Mouse (Mus musculus) embryonic stem cell, embryonic (primary cell): ENCODE results near the gene Lyl1.

ENCODE experiments used
- CTCF ChIA-PET, 4 experiments: fragments of 300-600 bp in 2 of 4; fragments of 350-600 bp in 2 of 4; sonication (Branson Sonifier 250); formaldehyde crosslinking; loops; one replicate each; lab custom pipeline; 2022; ENCODE audit warnings: inconsistent platforms in 2 of 4; lab: Charles Lee
- POLR2A ChIA-PET, 4 experiments: fragments of 300-600 bp in 2 of 4; fragments of 350-600 bp in 2 of 4; sonication (Branson Sonifier 250); formaldehyde crosslinking; loops; one replicate each; lab custom pipeline; 2022; ENCODE audit warnings: antibody characterized with exemption in 4 of 4, inconsistent platforms in 1 of 4; lab: Charles Lee

The Lyl1 gene

GRCm38 (mm10) chr8:84715893-84716468 lies 14.7 kb downstream of the Lyl1 start:
- POLR2A ChIA-PET, result interaction anchor here in 1 of 4 experiments (1.7 kb wide), 1 partner anchor 14 kb away, joined by 4 read pairs; no protein-coding TSS in a partner anchor
- CTCF ChIA-PET, result interaction anchor here in 1 of 4 experiments (1.0 kb wide), 1 partner anchor 100 kb away, joined by 3 read pairs; no protein-coding TSS in a partner anchor

DNA sequence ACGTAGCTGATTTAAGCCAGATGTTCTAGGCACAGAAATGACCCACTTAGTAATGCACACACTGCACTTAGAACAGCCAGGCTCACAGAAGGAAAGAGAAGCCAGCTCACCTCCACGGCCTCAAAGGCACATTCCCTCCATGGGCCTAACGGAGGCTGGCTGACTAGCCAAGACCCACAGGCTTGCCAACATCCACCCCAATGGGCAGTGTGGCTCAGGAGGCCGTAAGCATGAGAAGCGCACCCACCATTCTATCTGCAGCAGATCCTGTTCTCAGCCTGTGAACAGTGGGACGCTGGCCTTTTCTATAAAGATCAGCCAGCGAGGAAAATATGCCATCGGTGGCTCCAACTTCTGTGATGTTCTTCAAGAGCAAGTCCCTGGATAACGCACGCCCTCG lies 15.5 kb downstream of the Lyl1 start:
- ChIA-PET POLR2A (interaction anchor here in 1 of 4 experiments (0.6 to 1.7 kb wide), 4 partner anchors 13 to 29 kb away, joined by 3 to 4 read pairs (median 3); partner anchors contain the start of gene Nacc1), CTCF (interaction anchor here in 1 of 4 experiments (0.5 to 1.0 kb wide), 2 partner anchors 99 to 101 kb away, joined by 3 to 5 read pairs; no protein-coding TSS in a partner anchor)

DNA sequence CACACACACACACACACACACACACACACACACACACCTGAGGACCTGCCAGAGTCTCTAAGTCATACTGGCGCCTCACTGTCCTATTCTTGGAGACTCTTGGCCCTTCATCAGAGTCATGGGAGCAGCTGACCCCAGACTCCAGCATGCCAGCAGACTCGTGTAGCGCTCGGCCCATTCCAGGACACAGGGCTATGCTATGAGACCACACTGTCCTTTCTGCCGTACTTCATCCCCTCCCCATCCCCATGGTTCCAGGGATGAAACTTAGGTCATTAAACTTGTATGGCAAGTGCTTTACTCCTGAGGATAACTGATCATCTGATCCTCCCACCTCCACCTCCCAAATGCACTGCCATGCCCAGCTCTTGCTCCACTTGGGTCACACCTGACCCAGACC lies 17.2 kb downstream of the Lyl1 start:
- POLR2A ChIA-PET, result interaction anchor here in 3 of 4 experiments (0.6 to 1.9 kb wide), 6 partner anchors 8 to 100 kb away, joined by 3 to 6 read pairs (median 4); no protein-coding TSS in a partner anchor
- CTCF ChIA-PET, result interaction anchor here (0.5 to 1.8 kb wide), 9 partner anchors 9 to 173 kb away, joined by 3 to 8 read pairs (median 4); no protein-coding TSS in a partner anchor

DNA sequence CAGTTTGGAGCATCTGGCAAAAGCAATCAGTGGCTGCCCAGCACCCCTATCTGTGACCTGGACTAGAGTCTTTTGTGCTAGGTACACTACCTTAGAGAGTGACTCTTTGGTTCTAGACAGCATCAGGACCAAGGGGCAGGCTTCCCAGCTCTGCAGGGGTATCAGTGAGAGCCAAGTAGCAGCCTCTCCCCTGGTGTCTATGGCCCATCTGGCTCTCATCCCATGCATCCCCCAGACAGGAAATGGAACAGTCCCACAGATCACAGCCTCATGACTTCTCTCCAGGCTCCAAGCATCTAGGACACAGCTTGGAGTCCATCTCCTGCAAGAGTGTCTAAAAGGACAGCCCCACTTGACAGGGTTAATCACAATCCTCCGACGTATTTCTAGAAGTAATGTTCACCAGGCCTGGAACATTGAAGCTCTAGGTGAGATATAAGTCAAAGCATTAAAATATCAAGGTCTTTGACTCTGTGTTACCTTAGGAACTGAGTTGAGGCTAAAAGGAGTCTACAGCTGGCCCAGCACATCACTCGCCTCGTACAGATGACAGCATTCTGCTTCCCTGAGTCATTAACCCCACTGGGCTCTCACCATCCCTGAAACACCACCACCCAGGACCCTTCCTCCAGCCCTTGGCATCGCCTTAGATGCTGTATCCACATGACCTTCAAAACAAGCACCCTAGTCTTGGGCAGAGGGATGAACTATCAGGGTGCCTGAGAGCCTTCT lies 17.9 kb downstream of the Lyl1 start:
- CTCF ChIA-PET, result interaction anchor here (0.5 to 1.8 kb wide), 5 partner anchors 10 to 172 kb away, joined by 3 to 8 read pairs (median 4); no protein-coding TSS in a partner anchor

DNA sequence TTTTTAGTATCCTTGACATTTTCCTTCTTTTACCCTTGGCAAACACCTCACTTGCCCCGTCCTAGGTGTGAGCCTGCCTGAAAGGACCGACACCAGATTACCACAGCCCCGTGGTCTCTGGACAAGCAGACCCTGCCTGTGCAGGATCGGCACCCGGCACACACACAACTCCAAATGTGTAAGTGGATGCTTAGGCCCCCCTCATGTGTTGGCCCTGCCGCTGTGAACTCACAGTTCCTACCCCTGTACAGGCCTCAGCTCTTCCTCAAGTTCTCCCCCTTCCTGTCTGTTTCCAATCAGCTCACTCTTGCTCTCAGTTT lies 21.2 kb downstream of the Lyl1 start:
- POLR2A ChIA-PET, result interaction anchor here in 3 of 4 experiments (0.6 to 4.1 kb wide), 9 partner anchors 10 to 125 kb away, joined by 3 to 19 read pairs (median 5); partner anchors contain the start of gene Calr (in 1 of the 3)
- CTCF ChIA-PET, result interaction anchor here in 2 of 4 experiments (0.7 to 2.4 kb wide), 7 partner anchors 11 to 357 kb away, joined by 3 to 11 read pairs (median 3); no protein-coding TSS in a partner anchor

More for the DNA sequence above, 17.9 kb downstream of the Lyl1 start:
- POLR2A ChIA-PET, result interaction anchor here in 2 of 4 experiments (1.3 to 1.9 kb wide), 3 partner anchors 11 to 17 kb away, joined by 3 to 6 read pairs (median 4); no protein-coding TSS in a partner anchor

GRCm38 (mm10) chr8:84722850-84723570 lies 21.8 kb downstream of the Lyl1 start, which contains the start of gene G430095P16Rik:
Gene G430095P16Rik, plus strand, starts transcription at chr8:84723007.
- ChIA-PET CTCF (interaction anchor here (0.8 to 5.3 kb wide), 18 partner anchors 9 to 93 kb away, joined by 3 to 62 read pairs (median 4); no protein-coding TSS in a partner anchor), POLR2A (interaction anchor here in 3 of 4 experiments (0.6 to 4.4 kb wide), 20 partner anchors 9 to 124 kb away, joined by 3 to 30 read pairs (median 4); partner anchors contain the start of genes Calr (in 1 of the 3) and Ier2 (in 1 of the 3))

- ChIA-PET POLR2A (interaction anchor here in 2 of 4 experiments (0.7 to 4.4 kb wide), 19 partner anchors 8 to 124 kb away, joined by 3 to 30 read pairs (median 4); partner anchors contain the start of genes Ier2 (in 2 of the 2) and Calr (in 1 of the 2)), CTCF (interaction anchor here (0.6 to 5.3 kb wide), 16 partner anchors 9 to 92 kb away, joined by 3 to 62 read pairs (median 4); no protein-coding TSS in a partner anchor)
Measured at GRCm38 (mm10) chr8:84723571-84723900, 22.3 kb downstream of the Lyl1 start.

- POLR2A ChIA-PET, result interaction anchor here in 3 of 4 experiments (0.6 to 4.4 kb wide), 25 partner anchors 11 to 440 kb away, joined by 3 to 30 read pairs (median 4); partner anchors contain the start of genes Calr (in 1 of the 3), Dhps (in 1 of the 3) and Ier2 (in 1 of the 3)
- CTCF ChIA-PET, result interaction anchor here (0.6 to 5.3 kb wide), 16 partner anchors 13 to 130 kb away, joined by 3 to 62 read pairs (median 7); no protein-coding TSS in a partner anchor
Measured at GRCm38 (mm10) chr8:84724683-84725082, 23.4 kb downstream of the Lyl1 start.

- ChIA-PET POLR2A (interaction anchor here (0.6 to 4.4 kb wide), 33 partner anchors 11 to 347 kb away, joined by 3 to 30 read pairs (median 4); partner anchors contain the start of genes Calr (in 2 of the 4), Dand5 (in 1 of the 4) and Dhps (in 1 of the 4)), CTCF (interaction anchor here (0.6 to 5.3 kb wide), 26 partner anchors 10 to 311 kb away, joined by 3 to 62 read pairs (median 5); no protein-coding TSS in a partner anchor)
Measured at GRCm38 (mm10) chr8:84725246-84725940, 24.1 kb downstream of the Lyl1 start.

DNA sequence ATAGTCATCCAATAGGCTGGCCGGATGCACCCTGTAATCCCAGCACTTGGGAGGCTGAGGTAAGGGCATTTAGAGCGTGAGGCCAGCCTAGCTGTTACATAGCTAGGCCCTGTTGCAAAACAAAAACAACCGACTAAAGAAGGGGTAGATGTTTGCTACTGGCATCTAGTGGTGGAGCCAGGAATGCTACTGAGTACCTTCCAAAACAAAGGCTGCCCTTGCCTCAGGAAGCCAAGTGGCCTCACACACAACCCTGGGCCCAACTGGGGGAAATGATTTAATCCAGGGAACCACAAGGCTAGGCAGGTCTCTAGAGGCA lies 24.6 kb downstream of the Lyl1 start:
- ChIA-PET POLR2A (interaction anchor here (0.6 to 4.4 kb wide), 25 partner anchors 10 to 346 kb away, joined by 3 to 30 read pairs (median 5); partner anchors contain the start of genes Calr (in 2 of the 4), Dand5 (in 1 of the 4) and Dhps (in 1 of the 4)), CTCF (interaction anchor here (0.6 to 5.3 kb wide), 22 partner anchors 10 to 312 kb away, joined by 3 to 62 read pairs (median 6); no protein-coding TSS in a partner anchor)

DNA sequence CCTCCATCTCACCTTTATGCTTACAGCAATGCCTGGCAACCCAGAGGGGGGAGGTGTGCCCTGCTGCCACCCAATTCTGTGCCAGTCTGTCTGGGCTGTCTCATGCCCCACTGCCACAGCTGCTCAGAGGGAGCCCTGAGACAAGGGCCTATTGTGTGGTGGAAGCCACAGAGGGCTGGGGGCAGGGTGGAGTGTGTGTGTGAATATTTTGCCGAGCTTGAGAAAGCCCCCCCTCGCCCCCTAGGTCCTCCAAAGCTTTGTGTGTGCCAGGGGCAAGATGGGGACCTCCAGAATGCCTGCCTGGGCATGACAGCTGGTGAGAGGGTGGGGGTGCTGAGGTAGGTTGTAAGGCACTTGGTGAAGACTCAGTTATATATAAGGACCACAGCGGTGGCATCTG lies 27.2 kb downstream of the Lyl1 start:
- ChIA-PET POLR2A (interaction anchor here in 3 of 4 experiments (0.5 to 5.3 kb wide), 18 partner anchors 9 to 187 kb away, joined by 3 to 31 read pairs (median 3); partner anchors contain the start of genes Calr (in 1 of the 3), Dnase2a (in 1 of the 3) and Trmt1 (in 1 of the 3)), CTCF (interaction anchor here (0.5 to 3.1 kb wide), 8 partner anchors 9 to 87 kb away, joined by 3 to 14 read pairs (median 6); no protein-coding TSS in a partner anchor)

DNA sequence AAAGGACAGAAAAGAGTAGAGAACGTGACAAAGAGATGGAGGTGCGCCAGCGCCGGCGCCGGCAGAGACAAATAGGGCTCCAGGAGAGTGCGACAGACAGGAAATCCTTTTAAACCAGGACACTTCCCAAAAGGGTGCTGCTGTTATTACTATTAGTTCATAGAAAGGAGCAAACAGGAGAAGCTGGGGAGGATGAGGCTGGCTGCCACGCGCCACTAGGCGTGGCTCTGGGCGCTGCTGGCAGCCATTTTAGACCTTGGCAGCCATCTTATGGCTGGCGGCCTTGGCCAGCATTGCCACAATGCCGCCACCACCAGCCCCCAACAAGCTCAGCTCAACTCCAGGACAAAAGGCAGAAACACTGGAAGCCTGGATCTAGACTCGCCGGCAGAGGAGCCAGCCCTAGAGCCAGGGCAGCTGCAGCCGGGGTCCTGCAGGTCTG lies 28.7 kb downstream of the Lyl1 start:
- ChIA-PET CTCF (interaction anchor here (0.6 to 3.1 kb wide), 16 partner anchors 8 to 625 kb away, joined by 3 to 14 read pairs (median 6); partner anchors contain the start of genes Dcaf15 (in 1 of the 4) and Gcdh (in 1 of the 4)), POLR2A (interaction anchor here in 3 of 4 experiments (0.7 to 5.3 kb wide), 53 partner anchors 7 to 296 kb away, joined by 3 to 31 read pairs (median 4); partner anchors contain the start of genes Rad23a (in 3 of the 3), Calr (in 2 of the 3), Asna1 (in 1 of the 3) and Dand5 (in 1 of the 3))

- CTCF ChIA-PET, result interaction anchor here (0.6 to 3.1 kb wide), 15 partner anchors 21 to 173 kb away, joined by 3 to 14 read pairs (median 5); partner anchors contain the start of gene Gcdh (in 1 of the 4)
- POLR2A ChIA-PET, result interaction anchor here in 3 of 4 experiments (0.6 to 5.3 kb wide), 49 partner anchors 9 to 295 kb away, joined by 3 to 31 read pairs (median 4); partner anchors contain the start of genes Rad23a (in 3 of the 3), Calr (in 2 of the 3), Asna1 (in 1 of the 3) and Dand5 (in 1 of the 3)
Measured at GRCm38 (mm10) chr8:84730541-84731370, 29.5 kb downstream of the Lyl1 start.

DNA sequence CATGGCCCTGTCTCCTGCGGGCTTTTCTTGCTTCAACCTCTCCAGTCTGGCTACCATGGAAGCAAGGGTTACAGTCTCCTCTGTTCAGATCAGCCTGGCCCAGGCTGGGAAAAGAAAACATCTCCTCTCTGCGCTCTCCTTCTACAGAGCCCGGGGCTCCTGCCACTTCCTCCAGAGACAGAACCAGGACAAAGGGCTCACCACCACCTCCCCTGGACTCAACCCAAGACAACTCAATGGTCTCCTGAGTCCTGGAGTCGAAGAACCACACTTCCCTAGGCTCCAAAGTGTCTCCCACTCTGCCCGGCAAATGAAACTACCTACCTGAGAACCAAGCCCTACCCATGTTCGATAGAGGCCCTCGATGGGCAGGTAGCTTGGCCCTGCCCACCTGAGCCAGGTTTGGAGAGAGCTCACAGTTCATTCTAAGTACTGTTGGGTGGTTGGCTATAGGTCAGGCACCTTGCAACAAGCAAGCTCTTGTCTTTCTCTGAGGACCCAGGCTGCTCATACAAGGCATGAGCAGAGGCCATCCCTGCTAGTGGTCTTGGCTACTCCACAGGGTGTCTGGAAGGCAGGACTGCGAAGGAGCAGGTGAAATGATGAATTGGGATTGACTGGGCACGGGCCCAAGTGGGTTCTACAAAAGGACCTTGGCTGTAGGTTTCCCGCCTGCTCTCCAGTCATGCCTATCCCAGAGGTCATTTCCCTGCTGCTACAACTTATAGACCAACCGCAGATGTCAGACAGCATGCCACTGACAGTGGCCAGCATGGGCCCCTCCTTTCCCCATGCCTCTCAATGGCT lies 30.3 kb downstream of the Lyl1 start:
- POLR2A ChIA-PET, result interaction anchor here in 3 of 4 experiments (0.5 to 5.3 kb wide), 18 partner anchors 8 to 839 kb away, joined by 3 to 31 read pairs (median 4); partner anchors contain the start of genes Calr (in 1 of the 3), Dnase2a (in 1 of the 3) and G430095P16Rik (in 1 of the 3)
- CTCF ChIA-PET, result interaction anchor here in 3 of 4 experiments (0.6 to 3.1 kb wide), 8 partner anchors 8 to 84 kb away, joined by 3 to 14 read pairs (median 4); no protein-coding TSS in a partner anchor
